Mouse (Mus musculus): ENCODE data around the gene Zfp367. TPM values are rescaled to one million over a fixed set of nuclear protein-coding genes. Genes with fewer than 3 reads are reported as not detected.

Gene Zfp367
- polyA plus RNA-seq, 1 experiment from 2014 or later = 11.3 TPM

DNA sequence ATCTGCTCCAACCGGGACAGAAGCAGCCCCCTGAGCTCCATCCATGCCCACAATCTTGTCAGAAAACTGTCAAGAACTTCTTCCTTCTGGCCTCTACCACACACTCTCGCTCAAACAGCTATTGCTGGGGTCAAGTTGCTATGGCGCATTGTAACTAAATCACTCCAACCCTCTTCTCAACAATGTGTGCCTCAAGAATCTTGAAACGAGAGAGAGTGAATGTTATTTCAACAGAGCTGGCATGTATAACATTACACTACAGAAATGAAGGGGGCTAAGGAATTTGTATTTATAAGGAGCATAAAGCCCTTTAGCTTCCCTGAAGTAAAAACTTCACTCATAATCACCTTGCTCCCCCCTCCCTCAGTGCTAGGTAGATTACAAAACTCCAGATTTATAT is 26.7 kb downstream of the Zfp367 start:
- Histone ChIP-seq H3K4me3 (ENCODE audit: inconsistent target) (no peak overlapping the region), H3K27ac (no peak overlapping the region), H3K79me2 (ENCODE audit: inconsistent target) (no peaks in the 10 kb centered on the region), H3K36me3 (ENCODE audit: inconsistent target) (no peaks in the 10 kb centered on the region)
- whole genome bisulfite sequencing (ENCODE audit: missing documents) = 78% methylated on average over 4 of the region's 4 CpGs

GRCm38 (mm10) chr13:64124886-64125285 is 28.1 kb downstream of the Zfp367 start:
- 95% methylated on average over 6 of the region's 6 CpGs for WGBS (ENCODE audit: missing documents)
- H3K27ac ChIP-seq = no peak overlapping the region

GRCm38 (mm10) chr13:64123491-64124188 is 29.4 kb downstream of the Zfp367 start:
- Histone ChIP-seq H3K36me3 (ENCODE audit: inconsistent target) (no peaks in the 10 kb centered on the region; the same call in 1 of the 2 replicates), H3K4me3 (ENCODE audit: inconsistent target) (no peak overlapping the region), H3K79me2 (ENCODE audit: inconsistent target) (no peaks in the 10 kb centered on the region), H3K27ac (no peak overlapping the region)
- WGBS (ENCODE audit: missing documents) = 88% methylated on average over 6 of the region's 6 CpGs

More at GRCm38 (mm10) chr13:64124886-64125285, 28.1 kb downstream of the Zfp367 start:
- Histone ChIP-seq H3K79me2 (ENCODE audit: inconsistent target) (no peaks in the 10 kb centered on the region), H3K4me3 (ENCODE audit: inconsistent target) (no peak overlapping the region), H3K36me3 (ENCODE audit: inconsistent target) (no peaks in the 10 kb centered on the region)

GRCm38 (mm10) chr13:64120760-64121159 is 32.2 kb downstream of the Zfp367 start:
- H3K27ac ChIP-seq = no peak overlapping the region
- no peaks in the 10 kb centered on the region; the same call in 1 of the 2 replicates for H3K36me3 ChIP-seq (ENCODE audit: inconsistent target)
- no peaks in the 10 kb centered on the region for H3K79me2 ChIP-seq (ENCODE audit: inconsistent target)
- no peak overlapping the region for H3K4me3 ChIP-seq (ENCODE audit: inconsistent target)
- WGBS (ENCODE audit: missing documents) = 31% methylated on average over 4 of the region's 4 CpGs

DNA sequence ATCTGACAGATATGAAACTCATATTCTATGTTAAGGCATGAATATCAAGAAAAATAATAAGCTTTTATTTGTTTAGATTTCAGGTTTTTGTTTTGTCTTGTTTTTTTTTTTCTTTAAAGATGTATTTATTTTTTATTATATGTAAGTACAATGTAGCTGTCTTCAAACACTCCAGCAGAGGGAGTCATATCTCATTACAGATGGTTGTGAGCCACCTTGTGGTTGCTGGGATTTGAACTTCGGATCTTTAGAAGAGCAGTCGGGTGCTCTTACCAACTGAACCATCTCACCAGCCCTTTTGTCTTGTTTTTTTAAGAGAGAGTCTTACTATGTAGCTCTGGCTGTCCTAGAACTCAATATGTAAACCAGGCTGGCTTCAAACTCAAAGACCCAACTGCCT is 35.6 kb downstream of the Zfp367 start:
- Histone ChIP-seq H3K27ac (no peak overlapping the region), H3K4me3 (ENCODE audit: inconsistent target) (no peak overlapping the region), H3K79me2 (ENCODE audit: inconsistent target) (no peaks in the 10 kb centered on the region), H3K36me3 (ENCODE audit: inconsistent target) (no peaks in the 10 kb centered on the region; the same call in 1 of the 2 replicates)
- 60% methylated on average over 2 of the region's 2 CpGs for WGBS (ENCODE audit: missing documents)

DNA sequence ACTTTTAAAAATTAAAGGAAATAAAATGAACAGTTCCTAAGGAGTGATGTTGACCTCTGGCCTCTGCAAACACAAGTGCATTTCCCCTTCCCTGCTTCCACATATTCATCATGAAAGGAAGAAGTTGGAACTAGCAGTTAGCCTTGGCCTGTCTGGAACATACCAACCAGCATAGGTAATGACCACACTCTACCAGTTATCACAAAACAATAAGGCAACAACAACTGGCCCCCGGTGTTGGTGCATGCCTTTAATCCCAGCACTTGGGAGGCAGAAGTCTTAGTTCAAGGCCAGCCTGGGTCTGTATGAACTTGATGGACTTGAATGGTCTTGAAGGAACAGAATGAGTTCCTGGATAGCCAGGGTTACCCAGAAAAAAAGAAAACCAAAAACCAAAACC is 42.6 kb downstream of the Zfp367 start:
- Histone ChIP-seq H3K4me3 (ENCODE audit: inconsistent target) (no peak overlapping the region), H3K27ac (no peak overlapping the region), H3K36me3 (ENCODE audit: inconsistent target) (peaks cover 6% of the 10 kb centered on the region; the same call in 1 of the 2 replicates), H3K79me2 (ENCODE audit: inconsistent target) (no peaks in the 10 kb centered on the region)
- 90% methylated on average over 1 of the region's 1 CpGs for WGBS (ENCODE audit: missing documents)

GRCm38 (mm10) chr13:64108381-64108850 is 44.6 kb downstream of the Zfp367 start:
- 61% methylated on average over 5 of the region's 5 CpGs for WGBS (ENCODE audit: missing documents)
- Histone ChIP-seq H3K4me3 (ENCODE audit: inconsistent target) (no peak overlapping the region), H3K27ac (no peak overlapping the region), H3K79me2 (ENCODE audit: inconsistent target) (no peaks in the 10 kb centered on the region), H3K36me3 (ENCODE audit: inconsistent target) (peaks cover 21% of the 10 kb centered on the region; the same call in 1 of the 2 replicates)

GRCm38 (mm10) chr13:64107535-64107934 is 45.5 kb downstream of the Zfp367 start:
- Histone ChIP-seq H3K4me3 (ENCODE audit: inconsistent target) (no peak overlapping the region), H3K27ac (no peak overlapping the region), H3K36me3 (ENCODE audit: inconsistent target) (peaks cover 22% of the 10 kb centered on the region; the same call in 1 of the 2 replicates), H3K79me2 (ENCODE audit: inconsistent target) (no peaks in the 10 kb centered on the region)
- WGBS (ENCODE audit: missing documents) = 68% methylated on average over 8 of the region's 8 CpGs

- Histone ChIP-seq H3K4me3 (ENCODE audit: inconsistent target) (no peak overlapping the region), H3K36me3 (ENCODE audit: inconsistent target) (peaks cover 22% of the 10 kb centered on the region; the same call in 1 of the 2 replicates), H3K27ac (no peak overlapping the region), H3K79me2 (ENCODE audit: inconsistent target) (no peaks in the 10 kb centered on the region)
- 90% methylated on average over 3 of the region's 3 CpGs for WGBS (ENCODE audit: missing documents)
Observed at GRCm38 (mm10) chr13:64107105-64107504, 45.9 kb downstream of the Zfp367 start.

GRCm38 (mm10) chr13:64105690-64106089 is 47.3 kb downstream of the Zfp367 start:
- Histone ChIP-seq H3K79me2 (ENCODE audit: inconsistent target) (no peaks in the 10 kb centered on the region), H3K4me3 (ENCODE audit: inconsistent target) (no peak overlapping the region), H3K27ac (no peak overlapping the region), H3K36me3 (ENCODE audit: inconsistent target) (peaks cover 22% of the 10 kb centered on the region; the same call in 1 of the 2 replicates)
- WGBS (ENCODE audit: missing documents) = 100% methylated on average over 3 of the region's 3 CpGs

DNA sequence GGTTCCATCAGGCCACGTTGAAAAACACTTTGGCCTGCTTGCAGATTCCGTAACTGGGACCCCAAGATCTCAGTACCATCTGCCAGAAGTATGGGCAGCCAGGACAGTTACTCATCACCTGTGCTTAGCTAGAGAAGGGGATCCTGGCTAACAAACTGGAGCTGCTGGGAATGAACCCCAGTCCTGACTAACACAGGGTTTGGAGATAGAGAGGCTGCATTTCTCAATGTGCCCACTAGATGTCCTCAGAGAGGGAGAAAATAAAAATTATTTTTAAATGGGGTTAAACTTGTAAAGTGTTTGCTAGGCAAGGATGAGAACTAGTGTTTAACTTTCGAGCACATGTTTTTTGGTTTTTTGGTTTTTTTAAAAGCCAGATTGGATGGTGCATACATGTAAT is 52.8 kb downstream of the Zfp367 start:
- 78% methylated on average over 3 of the region's 3 CpGs for WGBS (ENCODE audit: missing documents)
- peaks cover 24% of the 10 kb centered on the region; the same call in 1 of the 2 replicates for H3K36me3 ChIP-seq (ENCODE audit: inconsistent target)
- H3K79me2 ChIP-seq (ENCODE audit: inconsistent target) = no peaks in the 10 kb centered on the region
- no peak overlapping the region for H3K4me3 ChIP-seq (ENCODE audit: inconsistent target)
- no peak overlapping the region for H3K27ac ChIP-seq

GRCm38 (mm10) chr13:64098992-64099391 is 54.0 kb downstream of the Zfp367 start:
- no peak overlapping the region for H3K27ac ChIP-seq
- peaks cover 15% of the 10 kb centered on the region; the same call in 1 of the 2 replicates for H3K36me3 ChIP-seq (ENCODE audit: inconsistent target)
- no peak overlapping the region for H3K4me3 ChIP-seq (ENCODE audit: inconsistent target)
- 89% methylated on average over 9 of the region's 9 CpGs for WGBS (ENCODE audit: missing documents)
- H3K79me2 ChIP-seq (ENCODE audit: inconsistent target) = no peaks in the 10 kb centered on the region

DNA sequence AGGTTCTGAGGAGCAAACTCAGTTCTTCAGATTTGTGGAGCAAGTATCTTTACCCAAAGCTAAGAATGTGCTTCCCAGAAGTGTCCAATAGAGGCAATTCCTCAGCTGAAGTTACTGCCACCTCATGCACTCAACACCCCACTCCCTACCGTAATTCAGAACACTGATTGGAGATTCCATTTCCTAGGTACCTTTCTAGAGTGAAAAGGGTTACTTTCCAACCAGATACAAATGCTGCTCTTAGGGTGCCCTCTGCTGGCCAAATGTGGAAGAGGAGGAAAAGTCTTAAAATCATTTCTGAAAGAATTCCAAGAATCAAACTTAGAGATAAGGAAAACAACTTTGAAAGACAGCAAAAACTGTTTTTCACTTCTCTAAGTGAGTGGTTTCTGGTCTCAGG is 59.7 kb downstream of the Zfp367 start:
- Histone ChIP-seq H3K36me3 (ENCODE audit: inconsistent target) (peaks cover 9% of the 10 kb centered on the region; the same call in 1 of the 2 replicates), H3K79me2 (ENCODE audit: inconsistent target) (no peaks in the 10 kb centered on the region), H3K27ac (no peak overlapping the region), H3K4me3 (ENCODE audit: inconsistent target) (no peak overlapping the region)
- WGBS (ENCODE audit: missing documents) = 0% methylated on average over 1 of the region's 1 CpGs

DNA sequence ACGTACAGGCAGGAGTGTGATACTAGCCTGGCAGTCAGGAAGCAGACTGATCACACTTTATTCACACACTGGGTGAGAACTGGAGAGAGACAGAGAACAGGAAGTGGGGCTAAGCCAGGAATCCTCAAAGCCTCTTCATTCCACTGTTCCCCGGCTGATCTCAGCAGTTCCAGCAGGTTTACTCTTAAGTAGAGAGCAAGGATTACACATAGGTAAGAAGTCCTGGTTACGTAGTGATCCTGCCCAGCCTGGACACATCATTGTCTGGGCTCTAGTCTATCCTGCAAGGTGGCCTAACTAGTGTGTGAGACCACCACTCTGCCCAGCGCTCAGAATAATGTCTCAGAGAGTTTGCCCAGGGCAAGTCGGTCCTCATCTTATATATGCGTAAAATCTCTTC is 60.2 kb downstream of the Zfp367 start:
- WGBS (ENCODE audit: missing documents) = 73% methylated on average over 6 of the region's 6 CpGs

DNA sequence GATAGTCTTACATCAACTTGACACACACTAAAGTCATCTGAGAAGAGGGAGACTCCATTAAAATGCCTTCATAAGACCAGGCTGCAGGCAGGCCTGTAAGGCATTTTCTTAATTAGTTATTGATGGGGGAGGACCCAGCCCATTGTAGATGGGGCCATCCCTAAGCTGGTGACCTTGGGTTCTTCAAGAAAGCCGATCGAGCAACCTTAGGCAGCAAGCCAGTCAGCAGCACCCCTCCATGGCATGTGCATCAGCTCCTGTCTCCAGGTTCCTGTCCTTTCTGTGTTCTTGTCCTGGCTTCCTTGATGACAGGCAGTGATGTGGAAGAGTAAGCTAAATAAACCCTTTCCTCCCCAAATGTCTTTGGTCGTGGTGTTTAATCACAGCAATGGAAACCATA is 60.9 kb downstream of the Zfp367 start:
- Histone ChIP-seq H3K36me3 (ENCODE audit: inconsistent target) (peaks cover 4% of the 10 kb centered on the region; the same call in 1 of the 2 replicates), H3K79me2 (ENCODE audit: inconsistent target) (no peaks in the 10 kb centered on the region), H3K27ac (no peak overlapping the region), H3K4me3 (ENCODE audit: inconsistent target) (no peak overlapping the region)
- 88% methylated on average over 3 of the region's 3 CpGs for WGBS (ENCODE audit: missing documents)

More for the DNA sequence above, 60.2 kb downstream of the Zfp367 start:
- H3K79me2 ChIP-seq (ENCODE audit: inconsistent target) = no peaks in the 10 kb centered on the region
- H3K27ac ChIP-seq = no peak overlapping the region
- H3K36me3 ChIP-seq (ENCODE audit: inconsistent target) = peaks cover 9% of the 10 kb centered on the region; the same call in 1 of the 2 replicates
- no peak overlapping the region for H3K4me3 ChIP-seq (ENCODE audit: inconsistent target)
